ENCODE assay signal across 8 mouse cellular contexts in the genomic region with DNA sequence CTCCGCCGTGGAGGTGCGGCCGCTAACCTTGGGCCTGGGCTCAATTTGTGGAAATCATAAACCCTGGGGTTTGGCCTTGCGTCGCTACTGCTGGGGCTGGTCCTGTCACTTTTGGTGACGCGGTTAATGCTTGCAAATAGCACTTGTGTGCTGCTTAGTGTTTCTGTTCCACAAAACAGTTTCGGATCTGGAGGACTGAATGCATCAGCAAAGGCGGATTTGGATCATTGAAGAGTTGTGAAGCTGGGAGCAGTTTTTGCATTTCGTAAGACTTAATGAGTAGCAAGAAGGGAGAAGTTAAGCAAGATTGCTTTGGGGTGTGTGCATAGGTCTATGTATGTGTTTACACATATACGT. TPM values are rescaled to one million over a fixed set of nuclear protein-coding genes. Genes with fewer than 3 reads are reported as not detected.
DNase-seq lines count a peak whose midpoint lies in the region; ATAC-seq and TF ChIP-seq lines count a peak whose summit lies in the region.

No protein-coding gene starts in this region.

- peak overlapping the region; percentile 98; the same call in 1 of the 2 replicates for H3K27ac ChIP-seq in forebrain, embryonic 16.5 days (ENCODE audit: low read length)
- peak overlapping the region; percentile 98 for H3K27ac ChIP-seq in kidney, postnatal 0 days
- H3K27ac ChIP-seq in midbrain, embryonic 11.5 days (ENCODE audit: low read depth, low read length): no peak overlapping the region

- TF ChIP-seq CTCF in kidney, postnatal 0 days (IDR thresholded peaks at IDR 0.05; ENCODE audit: low read depth): no peak

- 2% methylated on average over 12 of the region's 12 CpGs for WGBS in forebrain, embryonic 16.5 days
- 2% methylated on average over 12 of the region's 12 CpGs for WGBS in kidney, postnatal 0 days
- WGBS in midbrain, embryonic 11.5 days: 4% methylated on average over 12 of the region's 12 CpGs

- no peaks in the 10 kb centered on the region for H3K27me3 ChIP-seq in forebrain, embryonic 16.5 days (replicated peaks; ENCODE audit: control insufficient read depth, insufficient read depth, low read length)
- H3K27me3 ChIP-seq in kidney, postnatal 0 days (ENCODE audit: insufficient read depth, low read length): no peaks in the 10 kb centered on the region
- H3K27me3 ChIP-seq in midbrain, embryonic 11.5 days (ENCODE audit: control insufficient read depth, insufficient read depth, low read length): no peaks in the 10 kb centered on the region

- no peaks in the 10 kb centered on the region for H3K9me3 ChIP-seq in forebrain, embryonic 16.5 days (ENCODE audit: control insufficient read depth, low read length)
- H3K9me3 ChIP-seq in kidney, postnatal 0 days (replicated peaks; ENCODE audit: low read length): no peaks in the 10 kb centered on the region
- no peaks in the 10 kb centered on the region for H3K9me3 ChIP-seq in midbrain, embryonic 11.5 days (ENCODE audit: control insufficient read depth, low read length)

- no peak for ATAC-seq in forebrain, embryonic 16.5 days
- ATAC-seq in kidney, postnatal 0 days (replicated peaks; ENCODE audit: low FRiP score, low read depth): no peak
- no peak for ATAC-seq in midbrain, embryonic 11.5 days (ENCODE audit: low FRiP score)

- H3K4me3 ChIP-seq in forebrain, embryonic 16.5 days (replicated peaks; ENCODE audit: low read length): peak overlapping the region; percentile 98
- peak overlapping the region; percentile 100 for H3K4me3 ChIP-seq in kidney, postnatal 0 days (replicated peaks; ENCODE audit: low read depth, low read length)
- peak overlapping the region; percentile 99 for H3K4me3 ChIP-seq in midbrain, embryonic 11.5 days (ENCODE audit: low read depth, low read length)

- peaks cover 23% of the 10 kb centered on the region for H3K4me1 ChIP-seq in forebrain, embryonic 16.5 days (replicated peaks; ENCODE audit: control insufficient read depth, insufficient read depth, low read length)
- H3K4me1 ChIP-seq in kidney, postnatal 0 days (replicated peaks; ENCODE audit: insufficient read depth, low read length): peaks cover 19% of the 10 kb centered on the region; the same call in 1 of the 2 replicates
- H3K4me1 ChIP-seq in midbrain, embryonic 11.5 days (ENCODE audit: control insufficient read depth, insufficient read depth, low read length): peaks cover 11% of the 10 kb centered on the region

- peak overlapping the region; percentile 98 for H3K9ac ChIP-seq in forebrain, embryonic 16.5 days (replicated peaks; ENCODE audit: low read depth, low read length)
- peak overlapping the region; percentile 99 for H3K9ac ChIP-seq in kidney, postnatal 0 days (ENCODE audit: low read depth, low read length)
- peak overlapping the region; percentile 92 for H3K9ac ChIP-seq in midbrain, embryonic 11.5 days (ENCODE audit: low read length)

- no peaks in the 10 kb centered on the region for H3K36me3 ChIP-seq in forebrain, embryonic 16.5 days (ENCODE audit: control insufficient read depth, insufficient read depth)
- H3K36me3 ChIP-seq in kidney, postnatal 0 days (ENCODE audit: insufficient read depth, low read length): no peaks in the 10 kb centered on the region
- H3K36me3 ChIP-seq in midbrain, embryonic 11.5 days (ENCODE audit: control insufficient read depth, insufficient read depth, low read length): no peaks in the 10 kb centered on the region

- DNase-seq in layer of hippocampus, adult 9-11 months: peak; percentile 61
- DNase-seq in layer of hippocampus, adult 9-10 months (ENCODE audit: low spot score): no peak
- peak; percentile 38 for DNase-seq in MN1 (ENCODE audit: low spot score)
- DNase-seq in kidney, postnatal 0 days (ENCODE audit: low spot score): peak; percentile 38
- DNase-seq in midbrain, embryonic 11.5 days (ENCODE audit: low spot score, missing footprints): no peak
- no peak for DNase-seq in cerebellum, postnatal 36 days
- DNase-seq in right cerebral cortex, postnatal 4 days: no peak

- peak overlapping the region; percentile 66 for H3K4me2 ChIP-seq in forebrain, embryonic 16.5 days (ENCODE audit: low read length)
- peak overlapping the region; percentile 76 for H3K4me2 ChIP-seq in kidney, postnatal 0 days (ENCODE audit: low read length)
- H3K4me2 ChIP-seq in midbrain, embryonic 11.5 days: peak overlapping the region; percentile 78

RNA-seq across cellular contexts. Expression of gene Fam117b, which starts 1.0 kb away (rescaled TPM):
- 29.6 and 33.5 TPM in 2 replicates for polyA plus RNA-seq in forebrain, embryonic 16.5 days (2015; fragmentation: Nextera tagmentation; extraction: Ambion mirVana)
- 10.7 and 10.9 TPM in 2 replicates for polyA plus RNA-seq in kidney, postnatal 0 days (2015; fragmentation: Nextera tagmentation; extraction: Ambion mirVana)
- polyA plus RNA-seq in midbrain, embryonic 11.5 days (2014; fragmentation: Nextera tagmentation; extraction: Ambion mirVana): 14.6 and 17.6 TPM in 2 replicates

Comparison
In these comparisons a context has a peak if more than half of its experiments do, and no peak if none do; other contexts are left out.
1. DNase-seq: peak in layer of hippocampus, adult 9-11 months (single experiment), MN1 (single experiment) and kidney, postnatal 0 days (single experiment); none in layer of hippocampus, adult 9-10 months (single experiment), midbrain, embryonic 11.5 days (single experiment), cerebellum, postnatal 36 days (0 of 2) and right cerebral cortex, postnatal 4 days (single experiment).
2. Peak in every context shown above with its lines, with median percentiles within 50 percentile points of each other: H3K4me2 ChIP-seq, H3K4me3 ChIP-seq and H3K9ac ChIP-seq.